Mouse (Mus musculus) neural tube, embryonic 14.5 days (tissue): ENCODE data around the gene Cd3eap. TPM values are rescaled to one million over a fixed set of nuclear protein-coding genes. Genes with fewer than 3 reads are reported as not detected.

Experiments
- ATAC-seq: fragments of 200-750 bp; cut with Nextera tagmentation; 2 replicates; pipeline ENCODE4 v1.8.0; 2017; ENCODE audit warnings: low read depth, mild to moderate bottlenecking, moderate TSS enrichment, moderate library complexity
- H3K27ac ChIP-seq: fragments of 300-500 bp; sonication (generic); 2 replicates; pipeline ENCODE4 v1.5.1; 2014; ENCODE audit warnings: low read depth, mild to moderate bottlenecking, control low read depth, low read length, moderate library complexity, mixed read lengths
- H3K27me3 ChIP-seq: fragments of 300-500 bp; sonication (generic); 2 replicates; pipeline ENCODE4 v1.6.1; 2014; ENCODE audit warnings: low read length; ENCODE audit not compliant: control insufficient read depth, insufficient read depth
- H3K36me3 ChIP-seq: fragments of 300-500 bp; sonication (generic); 2 replicates; pipeline ENCODE4 v1.6.1; 2014; ENCODE audit warnings: low read length, mixed read lengths; ENCODE audit not compliant: control insufficient read depth, insufficient read depth
- H3K4me1 ChIP-seq: fragments of 300-500 bp; sonication (generic); 2 replicates; pipeline ENCODE4 v1.6.1; 2014; ENCODE audit warnings: low read length; ENCODE audit not compliant: control insufficient read depth, insufficient read depth
- H3K4me2 ChIP-seq: fragments of 300-500 bp; sonication (generic); 2 replicates; pipeline ENCODE4 v1.6.1; 2014; ENCODE audit warnings: mild to moderate bottlenecking, low read depth, low read length, control low read depth
- H3K4me3 ChIP-seq: fragments of 300-500 bp; sonication (generic); 2 replicates; pipeline ENCODE4 v1.5.1; 2014; ENCODE audit warnings: low read depth, low read length, control low read depth, mixed read lengths
- H3K9ac ChIP-seq: fragments of 300-500 bp; sonication (generic); replicated peaks from 2 replicates; pipeline ENCODE4 v1.6.1; 2014; ENCODE audit warnings: low read depth, mild to moderate bottlenecking, control low read depth, low read length, mixed read lengths
- H3K9me3 ChIP-seq: fragments of 300-500 bp; sonication (generic); 2 replicates; pipeline ENCODE4 v1.6.1; 2016; ENCODE audit warnings: low read length; ENCODE audit not compliant: control insufficient read depth
- WGBS: fragments of 180-500 bp; shearing (Covaris S2); extraction: QIAGEN DNeasy Blood & Tissue Kit; methylation state at CpG from one replicate; pipeline ENCODE4 v1.1.7; 2014; 5-methylcytosine and 5-hydroxymethylcytosine counted together
- polyA plus RNA-seq: library from polyadenylated mRNA; unstranded; fragments of >200 nt; fragmentation: Nextera tagmentation; extraction: Ambion mirVana; gene quantifications from 2 replicates; pipeline ENCODE4 v1.2.1, GENCODE M21; 2014

The Cd3eap gene
- polyA plus RNA-seq, 1 experiment from 2014 or later = 21.5 TPM

GRCm38 (mm10) chr7:19328425-19328824 is 30.9 kb downstream of the Cd3eap start:
- no peak for ATAC-seq

GRCm38 (mm10) chr7:19327782-19328181 is 31.5 kb downstream of the Cd3eap start:
- H3K4me3 ChIP-seq = no peak overlapping the region
- H3K27me3 ChIP-seq = no peaks in the 10 kb centered on the region

More at GRCm38 (mm10) chr7:19328425-19328824, 30.9 kb downstream of the Cd3eap start:
- Histone ChIP-seq H3K9me3 (no peaks in the 10 kb centered on the region), H3K36me3 (no peaks in the 10 kb centered on the region), H3K27me3 (no peaks in the 10 kb centered on the region), H3K4me3 (no peak overlapping the region), H3K4me2 (no peak overlapping the region), H3K4me1 (peaks cover 10% of the 10 kb centered on the region; the same call in 1 of the 2 replicates), H3K27ac (no peak overlapping the region), H3K9ac (no peak overlapping the region)

GRCm38 (mm10) chr7:19327128-19327527 is 32.2 kb downstream of the Cd3eap start:
- Histone ChIP-seq H3K4me2 (peak overlapping the region; percentile 65), H3K9me3 (no peaks in the 10 kb centered on the region), H3K36me3 (no peaks in the 10 kb centered on the region), H3K9ac (peak overlapping the region; percentile 50; the same call in 1 of the 2 replicates), H3K4me1 (peaks cover 9% of the 10 kb centered on the region; the same call in 1 of the 2 replicates), H3K27ac (no peak overlapping the region), H3K27me3 (no peaks in the 10 kb centered on the region), H3K4me3 (peak overlapping the region; percentile 34)
- peak; percentile 60; the same call in 1 of the 2 replicates for ATAC-seq
- under 1% methylated on average over 22 of the region's 22 CpGs for WGBS

More at GRCm38 (mm10) chr7:19327782-19328181, 31.5 kb downstream of the Cd3eap start:
- Histone ChIP-seq H3K36me3 (no peaks in the 10 kb centered on the region), H3K4me1 (peaks cover 9% of the 10 kb centered on the region; the same call in 1 of the 2 replicates), H3K9me3 (no peaks in the 10 kb centered on the region), H3K9ac (no peak overlapping the region), H3K4me2 (peak overlapping the region; percentile 65; the same call in 1 of the 2 replicates), H3K27ac (no peak overlapping the region)
- 81% methylated on average over 5 of the region's 5 CpGs for WGBS
- ATAC-seq = no peak

GRCm38 (mm10) chr7:19326359-19326758 is 32.9 kb downstream of the Cd3eap start:
- peak; percentile 36; the same call in 1 of the 2 replicates for ATAC-seq

GRCm38 (mm10) chr7:19325262-19326199 is 33.8 kb downstream of the Cd3eap start:
- H3K4me1 ChIP-seq = peaks cover 10% of the 10 kb centered on the region
- 73% methylated on average over 21 of the region's 21 CpGs for WGBS
- peak overlapping the region; percentile 65 for H3K4me2 ChIP-seq
- H3K9ac ChIP-seq = no peak overlapping the region
- no peak overlapping the region for H3K27ac ChIP-seq
- no peak for ATAC-seq
- H3K36me3 ChIP-seq = no peaks in the 10 kb centered on the region
- no peaks in the 10 kb centered on the region for H3K27me3 ChIP-seq
- H3K4me3 ChIP-seq = no peak overlapping the region
- no peaks in the 10 kb centered on the region for H3K9me3 ChIP-seq

More at GRCm38 (mm10) chr7:19326359-19326758, 32.9 kb downstream of the Cd3eap start:
- peak overlapping the region; percentile 53; the same call in 1 of the 2 replicates for H3K27ac ChIP-seq
- peaks cover 9% of the 10 kb centered on the region; the same call in 1 of the 2 replicates for H3K4me1 ChIP-seq
- H3K9me3 ChIP-seq = no peaks in the 10 kb centered on the region
- no peaks in the 10 kb centered on the region for H3K36me3 ChIP-seq
- no peaks in the 10 kb centered on the region for H3K27me3 ChIP-seq
- H3K9ac ChIP-seq = no peak overlapping the region
- peak overlapping the region; percentile 34; the same call in 1 of the 2 replicates for H3K4me3 ChIP-seq
- peak overlapping the region; percentile 65 for H3K4me2 ChIP-seq
- WGBS = under 1% methylated on average over 19 of the region's 20 CpGs

- 91% methylated on average over 11 of the region's 11 CpGs for WGBS
- H3K4me1 ChIP-seq = peaks cover 18% of the 10 kb centered on the region
- H3K4me2 ChIP-seq = no peak overlapping the region
- H3K9me3 ChIP-seq = no peaks in the 10 kb centered on the region
- no peak overlapping the region for H3K27ac ChIP-seq
- no peaks in the 10 kb centered on the region for H3K36me3 ChIP-seq
- no peaks in the 10 kb centered on the region for H3K27me3 ChIP-seq
- no peak for ATAC-seq
- no peak overlapping the region for H3K4me3 ChIP-seq
- H3K9ac ChIP-seq = no peak overlapping the region
These were observed 35.1 kb downstream of the Cd3eap start for GRCm38 (mm10) chr7:19324221-19324620.

- Histone ChIP-seq H3K9me3 (no peaks in the 10 kb centered on the region), H3K9ac (no peak overlapping the region), H3K4me2 (no peak overlapping the region), H3K36me3 (no peaks in the 10 kb centered on the region), H3K4me3 (no peak overlapping the region), H3K27me3 (no peaks in the 10 kb centered on the region), H3K4me1 (peaks cover 18% of the 10 kb centered on the region), H3K27ac (no peak overlapping the region)
- no peak for ATAC-seq
- 61% methylated on average over 9 of the region's 9 CpGs for WGBS
These were observed 36.8 kb downstream of the Cd3eap start for GRCm38 (mm10) chr7:19322489-19322888.

GRCm38 (mm10) chr7:19321464-19321863 is 37.8 kb downstream of the Cd3eap start:
- H3K27ac ChIP-seq = no peak overlapping the region
- no peak for ATAC-seq
- no peaks in the 10 kb centered on the region for H3K27me3 ChIP-seq
- H3K9ac ChIP-seq = no peak overlapping the region
- H3K4me2 ChIP-seq = no peak overlapping the region
- WGBS = 68% methylated on average over 5 of the region's 5 CpGs
- H3K4me3 ChIP-seq = no peak overlapping the region
- no peaks in the 10 kb centered on the region for H3K9me3 ChIP-seq
- H3K36me3 ChIP-seq = no peaks in the 10 kb centered on the region
- peaks cover 10% of the 10 kb centered on the region for H3K4me1 ChIP-seq

- no peak for ATAC-seq
- peak overlapping the region; percentile 85; the same call in 1 of the 2 replicates for H3K4me2 ChIP-seq
- peak overlapping the region; percentile 34; the same call in 1 of the 2 replicates for H3K4me3 ChIP-seq
- H3K27me3 ChIP-seq = no peaks in the 10 kb centered on the region
- no peak overlapping the region for H3K9ac ChIP-seq
- 40% methylated on average over 7 of the region's 7 CpGs for WGBS
- H3K27ac ChIP-seq = no peak overlapping the region
- H3K36me3 ChIP-seq = no peaks in the 10 kb centered on the region
- H3K4me1 ChIP-seq = peaks cover 9% of the 10 kb centered on the region; the same call in 1 of the 2 replicates
- H3K9me3 ChIP-seq = no peaks in the 10 kb centered on the region
These were observed 38.6 kb downstream of the Cd3eap start for GRCm38 (mm10) chr7:19320637-19321036.
